Mouse (Mus musculus): ENCODE results near the gene Klf13. TPM values are rescaled to one million over a fixed set of nuclear protein-coding genes. Genes with fewer than 3 reads are reported as not detected.

Klf13 gene
- polyA plus RNA-seq, 1 experiment from 2014 or later, result 23.1 TPM

GRCm38 (mm10) chr7:63912924-63913723 lies 25.6 kb downstream of the Klf13 start:
- no peak overlapping the region for H3K4me3 ChIP-seq (ENCODE audit: low read length)
- H3K27ac ChIP-seq (ENCODE audit: low read length), result no peak overlapping the region
- peaks cover 57% of the 10 kb centered on the region for H3K4me1 ChIP-seq (ENCODE audit: control insufficient read depth, insufficient read depth, low read length)
- H3K9me3 ChIP-seq (ENCODE audit: control insufficient read depth, low read length), result no peaks in the 10 kb centered on the region
- no peak overlapping the region for H3K4me2 ChIP-seq (ENCODE audit: low read depth, low read length)
- no peaks in the 10 kb centered on the region for H3K36me3 ChIP-seq (ENCODE audit: control insufficient read depth, insufficient read depth, low read length)
- no peak overlapping the region for H3K9ac ChIP-seq (ENCODE audit: low read depth, low read length)
- ATAC-seq, result no peak
- WGBS, result 43% methylated on average over 12 of the region's 12 CpGs
- no peaks in the 10 kb centered on the region for H3K27me3 ChIP-seq (replicated peaks; ENCODE audit: control insufficient read depth, insufficient read depth, low read length)

GRCm38 (mm10) chr7:63912234-63912810 lies 26.4 kb downstream of the Klf13 start:
- ATAC-seq, result peak; percentile 16; the same call in 1 of the 2 replicates
- peak overlapping the region; percentile 10; the same call in 1 of the 2 replicates for H3K9ac ChIP-seq (ENCODE audit: low read depth, low read length)
- peaks cover 51% of the 10 kb centered on the region for H3K4me1 ChIP-seq (ENCODE audit: control insufficient read depth, insufficient read depth, low read length)

GRCm38 (mm10) chr7:63911383-63912233 lies 27.1 kb downstream of the Klf13 start:
- 50% methylated on average over 8 of the region's 8 CpGs for WGBS
- H3K4me2 ChIP-seq (ENCODE audit: low read depth, low read length), result no peak overlapping the region
- H3K4me3 ChIP-seq (ENCODE audit: low read length), result no peak overlapping the region
- no peaks in the 10 kb centered on the region for H3K9me3 ChIP-seq (ENCODE audit: control insufficient read depth, low read length)
- peak overlapping the region; percentile 54; the same call in 1 of the 2 replicates for H3K27ac ChIP-seq (ENCODE audit: low read length)
- H3K4me1 ChIP-seq (ENCODE audit: control insufficient read depth, insufficient read depth, low read length), result peaks cover 51% of the 10 kb centered on the region
- no peak overlapping the region for H3K9ac ChIP-seq (ENCODE audit: low read depth, low read length)
- ATAC-seq, result peak; percentile 13; the same call in 1 of the 2 replicates
- H3K27me3 ChIP-seq (replicated peaks; ENCODE audit: control insufficient read depth, insufficient read depth, low read length), result no peaks in the 10 kb centered on the region
- H3K36me3 ChIP-seq (ENCODE audit: control insufficient read depth, insufficient read depth, low read length), result no peaks in the 10 kb centered on the region

More at GRCm38 (mm10) chr7:63912234-63912810, 26.4 kb downstream of the Klf13 start:
- H3K9me3 ChIP-seq (ENCODE audit: control insufficient read depth, low read length), result no peaks in the 10 kb centered on the region
- H3K4me2 ChIP-seq (ENCODE audit: low read depth, low read length), result no peak overlapping the region
- peak overlapping the region; percentile 54; the same call in 1 of the 2 replicates for H3K27ac ChIP-seq (ENCODE audit: low read length)
- WGBS, result 44% methylated on average over 7 of the region's 7 CpGs
- no peaks in the 10 kb centered on the region for H3K27me3 ChIP-seq (replicated peaks; ENCODE audit: control insufficient read depth, insufficient read depth, low read length)
- H3K36me3 ChIP-seq (ENCODE audit: control insufficient read depth, insufficient read depth, low read length), result no peaks in the 10 kb centered on the region
- H3K4me3 ChIP-seq (ENCODE audit: low read length), result no peak overlapping the region

GRCm38 (mm10) chr7:63910912-63911311 lies 27.8 kb downstream of the Klf13 start:
- Histone ChIP-seq H3K27ac (ENCODE audit: low read length) (0 out of 2 replicates have a peak overlapping the region, but pooled peaks have one; percentile 31), H3K4me3 (ENCODE audit: low read length) (no peak overlapping the region), H3K4me1 (ENCODE audit: control insufficient read depth, insufficient read depth, low read length) (peaks cover 51% of the 10 kb centered on the region), H3K27me3 (replicated peaks; ENCODE audit: control insufficient read depth, insufficient read depth, low read length) (no peaks in the 10 kb centered on the region), H3K4me2 (ENCODE audit: low read depth, low read length) (no peak overlapping the region), H3K36me3 (ENCODE audit: control insufficient read depth, insufficient read depth, low read length) (no peaks in the 10 kb centered on the region), H3K9me3 (ENCODE audit: control insufficient read depth, low read length) (no peaks in the 10 kb centered on the region), H3K9ac (ENCODE audit: low read depth, low read length) (peak overlapping the region; percentile 30)
- WGBS, result 52% methylated on average over 4 of the region's 4 CpGs
- no peak; the same call in 1 of the 2 replicates for ATAC-seq

GRCm38 (mm10) chr7:63910225-63910624 lies 28.5 kb downstream of the Klf13 start:
- no peak overlapping the region for H3K9ac ChIP-seq (ENCODE audit: low read depth, low read length)
- no peaks in the 10 kb centered on the region for H3K36me3 ChIP-seq (ENCODE audit: control insufficient read depth, insufficient read depth, low read length)
- no peak overlapping the region for H3K4me3 ChIP-seq (ENCODE audit: low read length)
- 79% methylated on average over 5 of the region's 5 CpGs for WGBS
- no peaks in the 10 kb centered on the region for H3K27me3 ChIP-seq (replicated peaks; ENCODE audit: control insufficient read depth, insufficient read depth, low read length)
- H3K27ac ChIP-seq (ENCODE audit: low read length), result no peak overlapping the region
- H3K4me1 ChIP-seq (ENCODE audit: control insufficient read depth, insufficient read depth, low read length), result peaks cover 56% of the 10 kb centered on the region
- ATAC-seq, result no peak
- H3K9me3 ChIP-seq (ENCODE audit: control insufficient read depth, low read length), result no peaks in the 10 kb centered on the region
- H3K4me2 ChIP-seq (ENCODE audit: low read depth, low read length), result no peak overlapping the region

- H3K4me1 ChIP-seq (ENCODE audit: control insufficient read depth, insufficient read depth, low read length), result peaks cover 51% of the 10 kb centered on the region
- no peak overlapping the region for H3K4me2 ChIP-seq (ENCODE audit: low read depth, low read length)
- H3K36me3 ChIP-seq (ENCODE audit: control insufficient read depth, insufficient read depth, low read length), result no peaks in the 10 kb centered on the region
- H3K4me3 ChIP-seq (ENCODE audit: low read length), result no peak overlapping the region
- ATAC-seq, result no peak
- 35% methylated on average over 8 of the region's 11 CpGs for WGBS
- no peaks in the 10 kb centered on the region for H3K27me3 ChIP-seq (replicated peaks; ENCODE audit: control insufficient read depth, insufficient read depth, low read length)
- peak overlapping the region; percentile 21; the same call in 1 of the 2 replicates for H3K27ac ChIP-seq (ENCODE audit: low read length)
- H3K9me3 ChIP-seq (ENCODE audit: control insufficient read depth, low read length), result no peaks in the 10 kb centered on the region
- H3K9ac ChIP-seq (ENCODE audit: low read depth, low read length), result no peak overlapping the region
Observed at GRCm38 (mm10) chr7:63908496-63909285, 30.0 kb downstream of the Klf13 start.

- H3K4me3 ChIP-seq (ENCODE audit: low read length), result no peak overlapping the region
- 80% methylated on average over 5 of the region's 5 CpGs for WGBS
- H3K4me1 ChIP-seq (ENCODE audit: control insufficient read depth, insufficient read depth, low read length), result peaks cover 51% of the 10 kb centered on the region
- no peak for ATAC-seq
- no peaks in the 10 kb centered on the region for H3K9me3 ChIP-seq (ENCODE audit: control insufficient read depth, low read length)
- H3K27me3 ChIP-seq (replicated peaks; ENCODE audit: control insufficient read depth, insufficient read depth, low read length), result no peaks in the 10 kb centered on the region
- no peak overlapping the region for H3K4me2 ChIP-seq (ENCODE audit: low read depth, low read length)
- H3K36me3 ChIP-seq (ENCODE audit: control insufficient read depth, insufficient read depth, low read length), result no peaks in the 10 kb centered on the region
- H3K9ac ChIP-seq (ENCODE audit: low read depth, low read length), result no peak overlapping the region
- H3K27ac ChIP-seq (ENCODE audit: low read length), result peak overlapping the region; percentile 21; the same call in 1 of the 2 replicates
Observed at GRCm38 (mm10) chr7:63907778-63908495, 30.8 kb downstream of the Klf13 start.

GRCm38 (mm10) chr7:63905642-63906041 lies 33.1 kb downstream of the Klf13 start:
- no peak overlapping the region for H3K27ac ChIP-seq (ENCODE audit: low read length)
- no peaks in the 10 kb centered on the region for H3K27me3 ChIP-seq (replicated peaks; ENCODE audit: control insufficient read depth, insufficient read depth, low read length)
- no peak overlapping the region for H3K9ac ChIP-seq (ENCODE audit: low read depth, low read length)
- H3K9me3 ChIP-seq (ENCODE audit: control insufficient read depth, low read length), result no peaks in the 10 kb centered on the region
- no peak overlapping the region for H3K4me2 ChIP-seq (ENCODE audit: low read depth, low read length)
- WGBS, result 67% methylated on average over 5 of the region's 5 CpGs
- H3K4me1 ChIP-seq (ENCODE audit: control insufficient read depth, insufficient read depth, low read length), result peaks cover 35% of the 10 kb centered on the region
- H3K36me3 ChIP-seq (ENCODE audit: control insufficient read depth, insufficient read depth, low read length), result no peaks in the 10 kb centered on the region
- peak; percentile 64 for ATAC-seq
- no peak overlapping the region for H3K4me3 ChIP-seq (ENCODE audit: low read length)

Measured in intestine, embryonic 16.5 days (tissue).